Mouse (Mus musculus) CH12.LX (cell line): ENCODE measurements around the gene Acrbp. TPM values are rescaled to one million over a fixed set of nuclear protein-coding genes. Genes with fewer than 3 reads are reported as not detected.

Source experiments
- DNase-seq: peaks from one replicate; pipeline ENCODE4 v3.0.0-alpha.2; 2013; ENCODE audit errors: extremely low read depth
- H3K27ac ChIP-seq: 2 replicates; pipeline ENCODE4 v1.5.1; 2012; ENCODE audit warnings: low read depth, mild to moderate bottlenecking, control low read depth, moderate library complexity; ENCODE audit not compliant: insufficient read depth
- H3K27me3 ChIP-seq: replicated peaks from 2 replicates; pipeline ENCODE3; 2012; ENCODE audit warnings: inconsistent platforms
- H3K36me3 ChIP-seq, 2 experiments: replicated peaks in 1 of 2; 2 replicates each; pipeline versions ENCODE3 to v1.6.1; 2012; ENCODE audit warnings: inconsistent platforms in 1 of 2, low read length in 1 of 2, mild to moderate bottlenecking in 1 of 2, mixed read lengths in 1 of 2, moderate library complexity in 1 of 2; ENCODE audit not compliant: control insufficient read depth in 1 of 2, insufficient read depth in 1 of 2
- H3K4me1 ChIP-seq, 2 experiments: 2 replicates each; pipeline ENCODE4 v1.6.1; 2012; ENCODE audit warnings: inconsistent platforms in 1 of 2, moderate library complexity in 1 of 2; ENCODE audit not compliant: insufficient read depth in 2 of 2, control insufficient read depth in 1 of 2
- H3K4me2 ChIP-seq: 2 replicates; pipeline ENCODE4 v1.6.1; 2012; ENCODE audit warnings: low read depth, mild to moderate bottlenecking, control low read depth; ENCODE audit not compliant: poor library complexity, insufficient read depth, severe bottlenecking
- H3K4me3 ChIP-seq, 3 experiments: fragments of 150-350 bp in 1 of 3; sonication (generic) in 1 of 3; replicated peaks in 1 of 3; 2 replicates each; pipeline versions ENCODE3 to v1.5.1; 2011 to 2012; ENCODE audit warnings: low read depth in 2 of 3, low read length in 2 of 3, mild to moderate bottlenecking in 2 of 3, moderate library complexity in 2 of 3, control low read depth in 1 of 3, improper control_type of control experiment in 1 of 3, inconsistent platforms in 1 of 3, mixed read lengths in 1 of 3; ENCODE audit not compliant: poor library complexity in 1 of 3
- H3K79me2 ChIP-seq: replicated peaks from 2 replicates; pipeline ENCODE4 v1.6.1; 2012; ENCODE audit warnings: mild to moderate bottlenecking, moderate library complexity; ENCODE audit not compliant: control insufficient read depth, poor library complexity, insufficient read depth, severe bottlenecking; ENCODE audit errors: extremely low read depth
- H3K9ac ChIP-seq: 2 replicates; pipeline ENCODE4 v1.6.1; 2012; ENCODE audit warnings: low read depth, mild to moderate bottlenecking, control low read depth, moderate library complexity; ENCODE audit not compliant: insufficient read depth
- H3K9me3 ChIP-seq: replicated peaks from 2 replicates; pipeline ENCODE3; 2012; ENCODE audit warnings: low read length, inconsistent platforms, mixed read lengths
- BHLHE40 ChIP-seq: IDR thresholded peaks from 2 replicates; pipeline ENCODE4 v1.6.1; 2011; ENCODE audit warnings: mild to moderate bottlenecking, low read depth, low read length, improper control_type of control experiment
- CHD1 ChIP-seq: IDR thresholded peaks from 2 replicates; pipeline ENCODE4 v1.6.1; 2012; ENCODE audit warnings: low read depth, low read length, improper control_type of control experiment, inconsistent platforms
- CHD2 ChIP-seq: IDR thresholded peaks from 2 replicates; pipeline ENCODE4 v1.6.1; 2011; ENCODE audit warnings: low read length, improper control_type of control experiment
- CTCF ChIP-seq, 2 experiments: IDR thresholded peaks in 1 of 2; conservative IDR thresholded peaks in 1 of 2; 2 replicates each; pipeline ENCODE4 v1.5.1; 2011 to 2012; ENCODE audit warnings: low read depth in 2 of 2, low read length in 2 of 2, improper control_type of control experiment in 1 of 2, inconsistent platforms in 1 of 2, mild to moderate bottlenecking in 1 of 2, moderate library complexity in 1 of 2
- E2F4 ChIP-seq: IDR thresholded peaks from 2 replicates; pipeline ENCODE4 v1.6.1; 2011; ENCODE audit warnings: low read depth, low read length, improper control_type of control experiment; ENCODE audit not compliant: insufficient replicate concordance
- ELF1 ChIP-seq: IDR thresholded peaks from 2 replicates; pipeline ENCODE4 v1.6.1; 2014; ENCODE audit warnings: low read depth, mild to moderate bottlenecking, inconsistent platforms, low read length, improper control_type of control experiment
- EP300 ChIP-seq: IDR thresholded peaks from 2 replicates; pipeline ENCODE4 v1.6.1; 2011; ENCODE audit warnings: low read length, improper control_type of control experiment
- ETS1 ChIP-seq: conservative IDR thresholded peaks from 2 replicates; pipeline ENCODE4 v1.6.1; 2012; ENCODE audit warnings: low read depth, mild to moderate bottlenecking, inconsistent platforms, low read length, improper control_type of control experiment, moderate library complexity
- GABPA ChIP-seq: IDR thresholded peaks from 2 replicates; pipeline ENCODE4 v1.6.1; 2012; ENCODE audit warnings: low read depth, low read length, improper control_type of control experiment, inconsistent platforms; ENCODE audit not compliant: insufficient replicate concordance
- HCFC1 ChIP-seq: IDR thresholded peaks from 2 replicates; pipeline ENCODE4 v1.6.1; 2012; ENCODE audit warnings: low read depth, mild to moderate bottlenecking, inconsistent platforms, low read length, improper control_type of control experiment
- IRF4 ChIP-seq: IDR thresholded peaks from 2 replicates; pipeline ENCODE4 v1.6.1; 2014; ENCODE audit warnings: low read depth, mild to moderate bottlenecking, inconsistent platforms, low read length, improper control_type of control experiment
- JUN ChIP-seq: IDR thresholded peaks from 2 replicates; pipeline ENCODE4 v1.6.1; 2011; ENCODE audit warnings: low read depth, mild to moderate bottlenecking, low read length, improper control_type of control experiment, moderate library complexity; ENCODE audit not compliant: insufficient read depth
- JUND ChIP-seq: conservative IDR thresholded peaks from 2 replicates; pipeline ENCODE4 v1.6.1; 2011; ENCODE audit warnings: low read depth, low read length, improper control_type of control experiment
- KAT2A ChIP-seq: IDR thresholded peaks from 2 replicates; pipeline ENCODE4 v1.6.1; 2012; ENCODE audit warnings: low read length, improper control_type of control experiment, inconsistent platforms; ENCODE audit not compliant: insufficient replicate concordance
- MAFK ChIP-seq: IDR thresholded peaks from 2 replicates; pipeline ENCODE4 v1.6.1; 2011; ENCODE audit warnings: low read length, improper control_type of control experiment; ENCODE audit not compliant: insufficient replicate concordance
- MAX ChIP-seq: IDR thresholded peaks from 2 replicates; pipeline ENCODE4 v1.6.1; 2011; ENCODE audit warnings: low read length, improper control_type of control experiment
- MAZ ChIP-seq: IDR thresholded peaks from 2 replicates; pipeline ENCODE4 v1.6.1; 2012; ENCODE audit warnings: low read depth, mild to moderate bottlenecking, inconsistent platforms, low read length, improper control_type of control experiment, moderate library complexity
- MEF2A ChIP-seq: IDR thresholded peaks from 2 replicates; pipeline ENCODE4 v1.6.1; 2014; ENCODE audit warnings: low read depth, mild to moderate bottlenecking, inconsistent platforms, low read length, improper control_type of control experiment, borderline replicate concordance
- MXI1 ChIP-seq: IDR thresholded peaks from 2 replicates; pipeline ENCODE4 v1.6.1; 2011; ENCODE audit warnings: mild to moderate bottlenecking, low read depth, low read length, improper control_type of control experiment
- MYC ChIP-seq: IDR thresholded peaks from 2 replicates; pipeline ENCODE4 v1.6.1; 2011; ENCODE audit warnings: low read depth, mild to moderate bottlenecking, improper control_type of control experiment, low read length
- NELFE ChIP-seq: IDR thresholded peaks from 2 replicates; pipeline ENCODE4 v1.6.1; 2011; ENCODE audit warnings: low read depth, low read length, improper control_type of control experiment
- NRF1 ChIP-seq: IDR thresholded peaks from 2 replicates; pipeline ENCODE4 v1.6.1; 2014; ENCODE audit warnings: low read depth, mild to moderate bottlenecking, inconsistent platforms, low read length, improper control_type of control experiment, moderate library complexity
- PAX5 ChIP-seq: IDR thresholded peaks from 2 replicates; pipeline ENCODE4 v1.6.1; 2012; ENCODE audit warnings: low read length, inconsistent platforms, mixed read lengths
- POLR2A ChIP-seq: IDR thresholded peaks from 2 replicates; pipeline ENCODE4 v1.6.1; 2011; ENCODE audit warnings: low read depth, mild to moderate bottlenecking, improper control_type of control experiment, low read length
- POLR2AphosphoS2 ChIP-seq: IDR thresholded peaks from 2 replicates; pipeline ENCODE4 v1.6.1; 2011; ENCODE audit warnings: low read depth, low read length, improper control_type of control experiment
- RAD21 ChIP-seq: IDR thresholded peaks from 2 replicates; pipeline ENCODE4 v1.6.1; 2011; ENCODE audit warnings: low read depth, mild to moderate bottlenecking, low read length, improper control_type of control experiment, moderate library complexity
- RCOR1 ChIP-seq: conservative IDR thresholded peaks from 2 replicates; pipeline ENCODE4 v1.6.1; 2012; ENCODE audit warnings: low read depth, mild to moderate bottlenecking, inconsistent platforms, low read length, improper control_type of control experiment
- SIN3A ChIP-seq: IDR thresholded peaks from 2 replicates; pipeline ENCODE4 v1.6.1; 2012; ENCODE audit warnings: low read length, improper control_type of control experiment, inconsistent platforms
- SMC3 ChIP-seq: IDR thresholded peaks from 2 replicates; pipeline ENCODE4 v1.6.1; 2011; ENCODE audit warnings: low read depth, low read length, improper control_type of control experiment
- TBP ChIP-seq: conservative IDR thresholded peaks from 2 replicates; pipeline ENCODE4 v1.6.1; 2011; ENCODE audit warnings: low read depth, low read length, improper control_type of control experiment
- TCF12 ChIP-seq: IDR thresholded peaks from 2 replicates; pipeline ENCODE4 v1.6.1; 2014; ENCODE audit warnings: low read depth, mild to moderate bottlenecking, inconsistent platforms, low read length, improper control_type of control experiment
- UBTF ChIP-seq: IDR thresholded peaks from 2 replicates; pipeline ENCODE4 v1.6.1; 2012; ENCODE audit warnings: low read depth, mild to moderate bottlenecking, inconsistent platforms, low read length, improper control_type of control experiment, moderate library complexity
- USF1 ChIP-seq: IDR thresholded peaks from 2 replicates; pipeline ENCODE4 v1.6.1; 2014; ENCODE audit warnings: low read depth, mild to moderate bottlenecking, inconsistent platforms, low read length, improper control_type of control experiment
- USF2 ChIP-seq: conservative IDR thresholded peaks from 2 replicates; pipeline ENCODE4 v1.6.1; 2011; ENCODE audit warnings: low read depth, low read length, improper control_type of control experiment
- ZC3H11A ChIP-seq: IDR thresholded peaks from 2 replicates; pipeline ENCODE4 v1.6.1; 2012; ENCODE audit warnings: low read depth, mild to moderate bottlenecking, inconsistent platforms, low read length, improper control_type of control experiment
- ZKSCAN1 ChIP-seq: IDR thresholded peaks from 2 replicates; pipeline ENCODE4 v1.6.1; 2012; ENCODE audit warnings: low read depth, inconsistent platforms, low read length, improper control_type of control experiment, borderline replicate concordance
- ZMIZ1 ChIP-seq: IDR thresholded peaks from 2 replicates; pipeline ENCODE4 v1.6.1; 2012; ENCODE audit warnings: low read depth, mild to moderate bottlenecking, inconsistent platforms, low read length, improper control_type of control experiment
- ZNF384 ChIP-seq: IDR thresholded peaks from 2 replicates; pipeline ENCODE4 v1.6.1; 2012; ENCODE audit warnings: low read depth, low read length, improper control_type of control experiment, inconsistent platforms
- dilution Hi-C: fragments of 300-500 bp; cut with MboI; formaldehyde crosslinking; loops from 2 replicates; pipeline ENCODE4 v1.14.3; 2020; ENCODE audit warnings: low sequenced_read_pairs; ENCODE audit not compliant: extremely low pct_unique_long_range_greater_than_20kb, extremely low pct_ligation_motif_present
- in situ Hi-C: fragments of 300-500 bp; cut with MboI; formaldehyde crosslinking; loops from 3 replicates; pipeline ENCODE4 v1.14.3; 2019; ENCODE audit warnings: low sequenced_read_pairs, low pct_ligation_motif_present, low pct_unique_long_range_greater_than_20kb, mixed read lengths
- polyA plus RNA-seq: library from polyadenylated mRNA; unstranded; fragments of >175 nt; gene quantifications from 2 replicates; pipeline ENCODE4 v1.2.1, GENCODE M21; 2012; ENCODE audit warnings: low read depth; ENCODE audit not compliant: insufficient read length
- total RNA-seq, 2 experiments: library from RNA; depleted of rRNA; stranded (reverse); fragments of 300-350 nt in 1 of 2; fragments of >200 nt in 1 of 2; gene quantifications; 2 replicates each; pipeline ENCODE4 v1.2.3; 2012 to 2014

The Acrbp gene
- total and polyA plus RNA-seq, 3 experiments, result 1.7 to 4.9 (median 3.3) TPM

GRCm38 (mm10) chr6:125095391-125096278, 46.1 kb downstream of the Acrbp start, which contains the start of gene Chd4:
TSS of gene Chd4 (plus strand) at chr6:125095981.
- Histone ChIP-seq H3K79me2 (peaks cover 36% of the 10 kb centered on the region), H3K9ac (peak within 1 kb of the TSS; percentile 88), H3K4me3 (peak within 1 kb of the TSS; percentile 93 to 98 (median 94)), H3K9me3 (no peaks in the 10 kb centered on the region), H3K27me3 (no peaks in the 10 kb centered on the region), H3K36me3 (peaks cover 28 to 31% of the 10 kb centered on the region in 2 experiments), H3K4me1 (peaks cover 16 to 35% of the 10 kb centered on the region in 2 experiments), H3K4me2 (peak within 1 kb of the TSS; percentile 86), H3K27ac (peak within 1 kb of the TSS; percentile 69)
- dilution Hi-C loops (no loop called here), in situ Hi-C loops (loop anchor here (10.0 kb wide), 1 partner anchor 51 kb away; the partner anchor contains the start of gene Acrbp)
- TF ChIP-seq ZMIZ1 (peak; percentile 96), E2F4 (no peak), MXI1 (peak; percentile 99), TCF12 (peak; percentile 79), GABPA (no peak), JUN (no peak), USF2 (no peak), RCOR1 (no peak), NRF1 (peak; percentile 66), ELF1 (peak; percentile 76), IRF4 (peak; percentile 18; the same call in 1 of the 2 replicates), NELFE (peak; percentile 97), CHD1 (no peak), MYC (no peak), POLR2A (peak; percentile 98), JUND (no peak), ZC3H11A (no peak), CTCF (conservative IDR thresholded peaks at IDR 0.05 in 1 of 2, IDR thresholded peaks at IDR 0.05 in 1 of 2; ENCODE audit: low read depth in 2 of 2, low read length in 2 of 2) (no peak), MAZ (peak; percentile 91), BHLHE40 (no peak), TBP (peak; percentile 89), MEF2A (peak; percentile 22; the same call in 1 of the 2 replicates), EP300 (no peak), SIN3A (no peak; the same call in none of the 2 replicates), ZNF384 (no peak), RAD21 (no peak), SMC3 (no peak), ETS1 (no peak; the same call in 1 of the 2 replicates), ZKSCAN1 (no peak), HCFC1 (peak; percentile 51), PAX5 (no peak), MAFK (no peak), UBTF (no peak), KAT2A (no peak), USF1 (no peak), MAX (no peak), POLR2AphosphoS2 (peak; percentile 81), CHD2 (peak; percentile 14; the same call in 1 of the 2 replicates)
- peak; percentile 94 for DNase-seq
